Mouse (Mus musculus) effector memory CD4-positive, alpha-beta T cell, adult 5 months (primary cell): Measurements from ENCODE around the gene Olfr473. TPM values are rescaled to one million over a fixed set of nuclear protein-coding genes. Genes with fewer than 3 reads are reported as not detected.

ENCODE experiments used
- polyA plus RNA-seq: library from polyadenylated mRNA; unstranded; fragments of 100-300 nt; shearing (Covaris generic); gene quantifications from one replicate; pipeline ENCODE4 v1.2.1, GENCODE M21; 2017

Olfr473 gene
- not detected for polyA plus RNA-seq

GRCm38 (mm10) chr7:107930146-107930545, at the start of gene Olfr473:
Olfr473 (plus strand) TSS chr7:107930446.

DNA sequence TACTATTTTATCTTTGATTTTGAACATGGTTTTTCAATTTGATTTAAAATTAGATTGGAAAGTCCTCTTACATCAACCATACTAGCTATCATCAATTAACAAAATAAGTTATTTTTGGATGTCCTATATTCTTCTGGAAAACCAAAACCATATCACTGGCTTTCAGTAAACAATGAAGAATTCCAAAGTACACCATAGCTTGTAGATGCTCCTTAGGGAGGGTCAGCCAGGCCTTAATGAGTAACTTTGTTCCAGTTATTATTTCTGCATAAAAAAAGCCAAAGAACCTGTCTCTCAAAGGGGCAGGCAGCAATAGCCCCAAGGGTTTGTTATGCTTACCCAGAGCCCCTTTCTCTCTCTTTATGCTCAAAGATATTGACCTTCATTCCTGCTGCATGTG, 32.6 kb upstream of the Olfr473 start, which contains the start of gene Olfr472:
Gene Olfr472, plus strand, starts transcription at position 301 of the 400 bp plus-strand sequence.

DNA sequence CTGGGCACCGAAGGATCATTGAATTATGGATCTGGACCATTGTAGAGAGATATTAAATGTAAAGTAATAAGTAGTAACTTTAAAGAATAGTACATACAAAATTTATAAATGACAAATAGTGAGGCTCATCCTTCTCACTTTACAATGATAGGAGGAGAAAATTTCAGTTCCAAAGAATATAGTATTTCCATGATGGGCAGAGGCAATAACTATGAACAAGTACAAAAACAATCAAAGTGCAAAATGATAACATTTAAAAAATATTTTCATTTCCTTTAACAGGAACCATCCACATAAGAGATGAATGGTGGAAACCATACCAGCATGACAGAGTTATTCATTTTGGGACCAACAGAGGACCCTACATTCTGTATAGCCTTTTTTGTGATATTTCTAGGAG, 24.1 kb downstream of the Olfr473 start, which contains the start of gene Olfr474:
Gene Olfr474, plus strand, starts transcription at position 301 of the 400 bp plus-strand sequence.

DNA sequence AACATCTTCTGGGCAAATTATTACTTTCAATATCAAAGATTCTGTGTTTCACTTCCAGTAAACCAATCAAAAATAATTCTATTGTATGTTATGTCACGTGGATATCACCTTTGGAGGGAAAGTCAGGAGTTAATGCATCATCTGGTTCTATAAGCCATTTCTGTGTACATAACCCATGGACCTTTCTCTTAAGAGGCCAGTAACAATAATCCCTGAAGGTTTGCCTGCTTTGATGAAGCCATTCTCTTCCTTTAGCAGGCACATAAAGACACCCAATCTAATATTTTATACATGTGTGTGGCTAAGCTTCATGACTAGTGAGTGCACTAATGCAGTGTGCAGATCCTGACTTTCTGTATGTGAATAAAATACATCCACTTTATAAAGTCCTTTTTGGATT, 34.3 kb downstream of the Olfr473 start, which contains the start of gene Olfr476:
Gene Olfr476, plus strand, starts transcription at position 301 of the 400 bp plus-strand sequence.

Other genes starting within 250 kb of the Olfr473 start
- not detected for gene Cyb5r2, start 172.4 kb upstream of the Olfr473 start, polyA plus RNA-seq
- gene Ovch2, start 129.2 kb upstream of the Olfr473 start, polyA plus RNA-seq, result not detected
- not detected for gene Olfr467, start 118.2 kb upstream of the Olfr473 start, polyA plus RNA-seq
- not detected for gene Olfr469, start 104.9 kb upstream of the Olfr473 start, polyA plus RNA-seq
- gene Olfr470, start 83.0 kb upstream of the Olfr473 start, polyA plus RNA-seq, result not detected
- 0.09 TPM for gene Olfr472, start 32.5 kb upstream of the Olfr473 start, polyA plus RNA-seq
- gene Olfr474, start 24.2 kb downstream of the Olfr473 start, polyA plus RNA-seq, result not detected
- not detected for gene Olfr476, start 34.4 kb downstream of the Olfr473 start, polyA plus RNA-seq
- gene Olfr477, start 56.2 kb downstream of the Olfr473 start, polyA plus RNA-seq, result not detected
- not detected for gene Olfr478, start 103.5 kb downstream of the Olfr473 start, polyA plus RNA-seq
- not detected for gene Olfr479, start 120.2 kb downstream of the Olfr473 start, polyA plus RNA-seq
- gene Olfr480, start 136.9 kb downstream of the Olfr473 start, polyA plus RNA-seq, result not detected
- gene Olfr481, start 149.4 kb downstream of the Olfr473 start, polyA plus RNA-seq, result 0.09 TPM
- gene Olfr482, start 167.1 kb downstream of the Olfr473 start, polyA plus RNA-seq, result not detected
- gene Olfr483, start 170.4 kb downstream of the Olfr473 start, polyA plus RNA-seq, result not detected
- gene Olfr484, start 197.0 kb downstream of the Olfr473 start, polyA plus RNA-seq, result 0.07 TPM
- gene Olfr485, start 229.4 kb downstream of the Olfr473 start, polyA plus RNA-seq, result not detected
- gene Olfr486, start 242.3 kb downstream of the Olfr473 start, polyA plus RNA-seq, result not detected